25 mouse cellular contexts compared by ENCODE assay signal in genomic region chr13:56380855-56381685, GRCm38 (mm10). TPM values are rescaled to one million over a fixed set of nuclear protein-coding genes. Genes with fewer than 3 reads are reported as not detected.
DNase-seq lines count a peak whose midpoint lies in the region; ATAC-seq and TF ChIP-seq lines count a peak whose summit lies in the region.
"Had no signal": no experiment of that assay in that cellular context is flagged by ENCODE, and none has a peak within 500 bp of the region (broad histone marks: within the 10 kb centered on the region; RNA-seq: fewer than 3 reads in every experiment).

No protein-coding gene starts in this region.

- TF ChIP-seq CTCF in lung, postnatal 0 days (IDR thresholded peaks at IDR 0.05) = no peak

- DNase-seq in lung, postnatal 0 days (ENCODE audit: low spot score) = peak; percentile 46
- no peak for DNase-seq in lung, postnatal 25 days (ENCODE audit: low spot score)
- peak; percentile 41 for DNase-seq in embryo, embryonic 11.5 days (ENCODE audit: low read depth, low spot score)
- no peak for DNase-seq in layer of hippocampus, adult 9-11 months
- DNase-seq: adrenal gland, adult 8-10 months; cerebellum, adult 9-11 months; gastrocnemius, postnatal 10 days; layer of hippocampus, postnatal 36 days; lung, embryonic 14.5 days had no signal

- no peak overlapping the region for H3K27ac ChIP-seq in lung, postnatal 0 days (ENCODE audit: low read length)
- no peak overlapping the region for H3K27ac ChIP-seq in kidney, embryonic 16.5 days (ENCODE audit: low read length)
- H3K27ac ChIP-seq in limb, embryonic 15.5 days = peak overlapping the region; percentile 63; the same call in 1 of the 2 replicates
- no peak overlapping the region for H3K27ac ChIP-seq in heart, embryonic 11.5 days (ENCODE audit: low read depth, low read length)
- H3K27ac ChIP-seq: forebrain, embryonic 15.5 days; heart, embryonic 10.5 days; hindbrain, postnatal 0 days; neural tube, embryonic 13.5 days; stomach, embryonic 15.5 days had no signal

- H3K9ac ChIP-seq in lung, postnatal 0 days (replicated peaks; ENCODE audit: low read depth) = no peak overlapping the region
- no peak overlapping the region for H3K9ac ChIP-seq in kidney, embryonic 16.5 days (replicated peaks; ENCODE audit: low read length)
- H3K9ac ChIP-seq in limb, embryonic 15.5 days = no peak overlapping the region
- H3K9ac ChIP-seq in heart, embryonic 11.5 days (ENCODE audit: low read depth, low read length) = no peak overlapping the region
- H3K9ac ChIP-seq: forebrain, embryonic 15.5 days; lung, embryonic 14.5 days; neural tube, embryonic 13.5 days; stomach, embryonic 15.5 days had no signal

- no peak for TF ChIP-seq EP300 in lung, postnatal 0 days (IDR thresholded peaks at IDR 0.05)

- no peaks in the 10 kb centered on the region for H3K27me3 ChIP-seq in lung, postnatal 0 days (replicated peaks; ENCODE audit: insufficient read depth, low read length)
- no peaks in the 10 kb centered on the region for H3K27me3 ChIP-seq in kidney, embryonic 16.5 days (ENCODE audit: insufficient read depth, low read length)
- no peaks in the 10 kb centered on the region for H3K27me3 ChIP-seq in limb, embryonic 15.5 days
- no peaks in the 10 kb centered on the region for H3K27me3 ChIP-seq in heart, embryonic 11.5 days (ENCODE audit: control insufficient read depth, insufficient read depth, low read length)
- H3K27me3 ChIP-seq: forebrain, embryonic 15.5 days; neural tube, embryonic 13.5 days; stomach, embryonic 15.5 days had no signal

- ATAC-seq in lung, postnatal 0 days = no peak
- ATAC-seq in kidney, embryonic 16.5 days (ENCODE audit: low FRiP score, low TSS enrichment) = peak; percentile 54; the same call in 1 of the 2 replicates
- ATAC-seq in limb, embryonic 15.5 days (ENCODE audit: insufficient number of reproducible peaks, low FRiP score, low TSS enrichment, low read depth) = peak; percentile 51; the same call in 1 of the 2 replicates
- ATAC-seq in megakaryocyte progenitor cell, adult 5-6 weeks (replicated peaks; ENCODE audit: poor library complexity) = no peak
- ATAC-seq in heart, embryonic 11.5 days (replicated peaks; ENCODE audit: insufficient number of reproducible peaks, low FRiP score, low TSS enrichment) = no peak
- ATAC-seq: forebrain, embryonic 15.5 days; hindbrain, postnatal 0 days had no signal

- H3K36me3 ChIP-seq in lung, postnatal 0 days (ENCODE audit: insufficient read depth, low read length) = no peaks in the 10 kb centered on the region
- H3K36me3 ChIP-seq in kidney, embryonic 16.5 days (ENCODE audit: insufficient read depth, low read length) = no peaks in the 10 kb centered on the region
- no peaks in the 10 kb centered on the region for H3K36me3 ChIP-seq in limb, embryonic 15.5 days
- no peaks in the 10 kb centered on the region for H3K36me3 ChIP-seq in heart, embryonic 11.5 days (ENCODE audit: control insufficient read depth, insufficient read depth, low read length)
- H3K36me3 ChIP-seq: forebrain, embryonic 15.5 days; G1E; heart, embryonic 10.5 days; neural tube, embryonic 13.5 days; stomach, embryonic 15.5 days had no signal

- WGBS in lung, postnatal 0 days = 59% methylated on average over 14 of the region's 14 CpGs
- 17% methylated on average over 14 of the region's 14 CpGs for WGBS in kidney, embryonic 16.5 days
- 11% methylated on average over 14 of the region's 14 CpGs for WGBS in limb, embryonic 15.5 days
- WGBS in heart, embryonic 11.5 days (ENCODE audit: insufficient replicate concordance) = 77% methylated on average over 14 of the region's 14 CpGs

- no peaks in the 10 kb centered on the region for H3K4me1 ChIP-seq in lung, postnatal 0 days (ENCODE audit: insufficient read depth, low read depth, low read length)
- peaks cover 7% of the 10 kb centered on the region for H3K4me1 ChIP-seq in kidney, embryonic 16.5 days (ENCODE audit: insufficient read depth, low read length)
- H3K4me1 ChIP-seq in limb, embryonic 15.5 days = peaks cover 22% of the 10 kb centered on the region
- no peaks in the 10 kb centered on the region for H3K4me1 ChIP-seq in heart, embryonic 11.5 days (ENCODE audit: control insufficient read depth, insufficient read depth, low read length)
- H3K4me1 ChIP-seq: heart, embryonic 10.5 days; stomach, embryonic 15.5 days had no signal

- no peaks in the 10 kb centered on the region for H3K9me3 ChIP-seq in lung, postnatal 0 days (ENCODE audit: low read length)
- H3K9me3 ChIP-seq in kidney, embryonic 16.5 days (ENCODE audit: low read length) = no peaks in the 10 kb centered on the region
- no peaks in the 10 kb centered on the region for H3K9me3 ChIP-seq in limb, embryonic 15.5 days
- no peaks in the 10 kb centered on the region for H3K9me3 ChIP-seq in heart, embryonic 11.5 days (replicated peaks; ENCODE audit: control insufficient read depth, low read length)
- H3K9me3 ChIP-seq: forebrain, embryonic 15.5 days; heart, embryonic 10.5 days; neural tube, embryonic 13.5 days; stomach, embryonic 15.5 days had no signal

- no peak overlapping the region for H3K4me3 ChIP-seq in lung, postnatal 0 days (ENCODE audit: low read depth, low read length)
- no peak overlapping the region for H3K4me3 ChIP-seq in kidney, embryonic 16.5 days (ENCODE audit: low read length)
- H3K4me3 ChIP-seq in limb, embryonic 15.5 days = no peak overlapping the region
- no peak overlapping the region for H3K4me3 ChIP-seq in heart, embryonic 11.5 days (ENCODE audit: low read depth, low read length)
- H3K4me3 ChIP-seq: forebrain, embryonic 15.5 days; heart, embryonic 10.5 days; neural tube, embryonic 13.5 days; stomach, embryonic 15.5 days had no signal

- H3K4me2 ChIP-seq in lung, postnatal 0 days (replicated peaks; ENCODE audit: low read depth, low read length) = no peak overlapping the region
- H3K4me2 ChIP-seq in kidney, embryonic 16.5 days (replicated peaks; ENCODE audit: low read depth, low read length) = no peak overlapping the region
- H3K4me2 ChIP-seq in limb, embryonic 15.5 days = no peak overlapping the region
- H3K4me2 ChIP-seq in heart, embryonic 11.5 days = no peak overlapping the region
- H3K4me2 ChIP-seq: forebrain, embryonic 15.5 days; liver, embryonic 11.5 days; lung, embryonic 14.5 days; neural tube, embryonic 13.5 days; stomach, embryonic 15.5 days had no signal

RNA-seq across cellular contexts. Expression of gene Gm3045, which starts 45.3 kb away (rescaled TPM):
- polyA plus RNA-seq in lung, postnatal 0 days (2015; fragmentation: Nextera tagmentation; extraction: Ambion mirVana) = not detected in 2 replicates
- polyA plus RNA-seq in kidney, embryonic 16.5 days (2015; fragmentation: Nextera tagmentation; extraction: Ambion mirVana) = not detected in 2 replicates
- 0.10 and 0.19 TPM in 2 replicates for polyA plus RNA-seq in limb, embryonic 15.5 days (2015; fragmentation: Nextera tagmentation; extraction: Ambion mirVana)
- total RNA-seq in megakaryocyte progenitor cell, adult 5-6 weeks (2015) = not detected in 2 replicates
- not detected in 2 replicates for total RNA-seq in megakaryocyte progenitor cell, adult 5-6 weeks (2017)
- polyA plus RNA-seq in heart, embryonic 11.5 days (2014; fragmentation: Nextera tagmentation; extraction: Ambion mirVana) = not detected in 2 replicates
- total RNA-seq: adrenal gland, adult 8-10 months; gastrocnemius, postnatal 10 days; heart, postnatal 25 days; hindbrain, postnatal 0 days; layer of hippocampus, postnatal 36 days; megakaryocyte-erythroid progenitor cell, adult 5-6 weeks had no signal
- polyA plus RNA-seq: forebrain, embryonic 15.5 days; G1E; heart, embryonic 10.5 days; hindbrain, postnatal 0 days; large intestine, adult 2 months; liver, embryonic 11.5 days; lung, embryonic 14.5 days; neural tube, embryonic 13.5 days; small intestine, adult 2 months; stomach, embryonic 15.5 days; thymus, postnatal 0 days had no signal

RNA-seq across cellular contexts. Expression of gene Slc25a48, which starts 57.1 kb away (rescaled TPM):
- not detected in 2 replicates for polyA plus RNA-seq in lung, postnatal 0 days (2015; fragmentation: Nextera tagmentation; extraction: Ambion mirVana)
- 0.45 and 0.60 TPM in 2 replicates for polyA plus RNA-seq in kidney, embryonic 16.5 days (2015; fragmentation: Nextera tagmentation; extraction: Ambion mirVana)
- 2.1 and 2.4 TPM in 2 replicates for polyA plus RNA-seq in limb, embryonic 15.5 days (2015; fragmentation: Nextera tagmentation; extraction: Ambion mirVana)
- 0.05 TPM in 1 of 2 replicates, not detected in the other for total RNA-seq in megakaryocyte progenitor cell, adult 5-6 weeks (2015)
- not detected in 2 replicates for total RNA-seq in megakaryocyte progenitor cell, adult 5-6 weeks (2017)
- 0.04 TPM in 1 of 2 replicates, not detected in the other for polyA plus RNA-seq in heart, embryonic 11.5 days (2014; fragmentation: Nextera tagmentation; extraction: Ambion mirVana)
- total RNA-seq: hindbrain, postnatal 0 days; megakaryocyte-erythroid progenitor cell, adult 5-6 weeks had no signal
- polyA plus RNA-seq: forebrain, embryonic 15.5 days; G1E; hindbrain, postnatal 0 days; neural tube, embryonic 13.5 days had no signal

Comparison
In these comparisons a context has a peak if more than half of its experiments do, and no peak if none do; other contexts are left out.
1. DNase-seq: peak in lung, postnatal 0 days (single experiment) and embryo, embryonic 11.5 days (single experiment); none in lung, postnatal 25 days (single experiment) and layer of hippocampus, adult 9-11 months (single experiment).
2. ATAC-seq: peak in kidney, embryonic 16.5 days (single experiment) and limb, embryonic 15.5 days (single experiment); none in lung, postnatal 0 days (single experiment), megakaryocyte progenitor cell, adult 5-6 weeks (single experiment) and heart, embryonic 11.5 days (single experiment).